Mouse (Mus musculus) heart, postnatal 25 days (tissue): ENCODE data around the gene Gpr150. TPM values are rescaled to one million over a fixed set of nuclear protein-coding genes. Genes with fewer than 3 reads are reported as not detected.

Experiments
- DNase-seq: peaks from one replicate; pipeline ENCODE4 v3.0.0; 2022; ENCODE audit warnings: low spot score
- intact Hi-C: fragments of 180-260 bp; cut with DNase I; formaldehyde crosslinking; loops from one replicate; pipeline ENCODE4 v1.15.1; 2025
- total RNA-seq, 2 experiments: library from RNA; stranded (reverse); gene quantifications; 2 replicates each; pipeline ENCODE4 v1.2.3; 2021

Gene Gpr150
- not detected for total RNA-seq

DNA sequence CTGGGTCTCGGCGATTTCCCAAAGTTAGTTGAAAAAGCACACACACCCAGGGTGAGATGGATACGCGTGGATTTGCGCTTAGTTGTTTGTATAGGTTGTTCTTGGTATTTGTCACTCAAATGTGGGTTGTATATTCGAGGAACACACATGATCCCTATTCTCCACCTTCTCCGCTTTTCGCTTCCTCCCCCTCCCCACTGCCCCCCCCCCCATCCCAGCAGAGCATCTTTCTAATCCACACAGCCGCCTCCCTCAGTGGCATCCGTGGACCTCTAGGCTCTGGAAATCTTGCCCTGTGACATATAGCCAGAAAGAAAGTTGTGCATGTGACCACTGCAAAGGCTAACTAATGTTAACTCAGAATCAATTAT is at the start of gene Gpr150:
TSS of gene Gpr150 (minus strand) at position 101 of the 371 bp plus-strand sequence.
- no peak for DNase-seq
- intact Hi-C loops, result loop anchor here (5.0 kb wide), 1 partner anchor 75 kb away; no protein-coding TSS in a partner anchor

DNA sequence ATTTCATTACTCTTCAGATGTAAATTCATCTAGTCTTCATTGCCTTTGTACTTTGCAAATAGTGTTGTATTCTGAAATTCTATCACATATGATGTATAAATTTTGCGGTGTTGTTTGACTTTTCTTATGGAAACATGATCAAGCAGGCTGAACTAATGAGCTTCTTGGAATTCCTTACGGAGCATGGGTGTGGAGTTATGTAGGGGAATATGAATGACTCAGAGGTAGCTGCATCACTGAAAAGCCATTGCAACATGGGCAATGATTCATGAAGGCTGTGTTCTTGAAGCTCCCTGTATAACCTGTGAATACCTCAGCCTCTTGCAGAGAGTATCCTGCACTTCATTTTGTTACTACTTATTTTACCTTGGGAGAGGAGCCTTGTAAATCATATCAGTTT is 45.2 kb upstream of the Gpr150 start:
- intact Hi-C loops, result no loop called here
- no peak for DNase-seq

DNA sequence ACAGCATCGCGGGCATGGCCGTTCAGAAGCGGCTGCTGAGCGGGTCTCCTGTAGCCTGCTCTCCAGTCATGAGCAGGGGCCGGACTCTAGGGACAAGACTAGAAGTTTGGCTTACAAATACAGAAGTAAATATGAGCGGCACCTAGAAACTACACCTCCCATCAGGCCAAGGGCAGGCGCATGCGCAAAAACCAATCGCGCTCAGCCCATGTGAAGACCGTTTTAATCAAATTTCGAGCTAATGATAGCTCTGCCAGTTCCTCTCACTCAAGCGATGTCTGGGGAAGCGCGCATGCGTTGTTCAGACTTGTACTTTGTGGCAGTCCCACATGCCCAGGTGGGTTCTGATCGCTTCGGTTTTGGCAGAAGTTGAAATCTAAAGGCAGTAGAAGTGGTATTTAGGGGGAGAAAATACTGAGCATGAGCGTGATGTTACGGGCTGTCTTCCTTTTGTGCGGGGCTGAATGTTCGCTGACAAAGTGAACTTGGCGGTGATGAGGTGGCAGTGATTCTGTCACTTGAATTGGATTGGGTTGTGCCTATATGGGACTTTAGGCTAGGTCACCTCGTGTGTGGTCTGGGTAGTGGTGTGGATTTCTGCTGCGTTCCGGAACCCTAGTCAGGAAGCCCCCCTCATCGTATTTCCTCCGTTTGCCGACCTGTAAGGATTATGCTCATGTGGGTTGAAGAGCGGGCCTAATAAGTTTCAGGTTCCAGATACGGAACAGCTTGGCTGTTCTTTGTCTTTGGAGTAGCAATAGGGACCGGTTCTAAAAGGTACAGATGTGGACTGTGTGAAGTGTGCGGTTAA is 41.9 kb upstream of the Gpr150 start, which contains the start of the genes Arsk and Ttc37:
TSS of gene Arsk (minus strand) at position 168 of the 811 bp plus-strand sequence.
TSS of gene Ttc37 (plus strand) at position 242 of the 811 bp plus-strand sequence.
- intact Hi-C loops, result loop anchor here (2.0 kb wide), 1 partner anchor 80 kb away; the partner anchor contains the start of gene Rfesd
- peak; percentile 88 for DNase-seq

DNA sequence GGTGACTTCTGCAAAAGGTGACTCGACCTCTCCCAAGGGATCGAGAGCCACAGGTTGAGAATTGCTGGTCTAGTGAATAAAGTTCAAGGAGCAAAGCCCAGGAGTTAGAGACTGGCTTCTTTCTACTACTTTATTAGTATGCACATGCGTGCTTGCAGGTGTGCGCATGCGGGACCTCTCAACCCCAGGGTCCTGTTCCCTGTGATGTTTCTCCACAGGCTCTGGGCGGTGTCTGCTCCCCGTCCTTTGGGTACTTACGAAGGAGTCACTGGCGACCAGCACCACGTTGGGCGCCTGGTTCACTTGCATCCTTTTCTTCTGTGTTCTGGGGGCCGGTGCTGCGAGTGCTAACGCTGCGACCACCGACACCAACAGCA is 41.3 kb upstream of the Gpr150 start:
- intact Hi-C loops, result loop anchor here (2.0 kb wide), 1 partner anchor 79 kb away; the partner anchor contains the start of gene Rfesd
- no peak for DNase-seq

DNA sequence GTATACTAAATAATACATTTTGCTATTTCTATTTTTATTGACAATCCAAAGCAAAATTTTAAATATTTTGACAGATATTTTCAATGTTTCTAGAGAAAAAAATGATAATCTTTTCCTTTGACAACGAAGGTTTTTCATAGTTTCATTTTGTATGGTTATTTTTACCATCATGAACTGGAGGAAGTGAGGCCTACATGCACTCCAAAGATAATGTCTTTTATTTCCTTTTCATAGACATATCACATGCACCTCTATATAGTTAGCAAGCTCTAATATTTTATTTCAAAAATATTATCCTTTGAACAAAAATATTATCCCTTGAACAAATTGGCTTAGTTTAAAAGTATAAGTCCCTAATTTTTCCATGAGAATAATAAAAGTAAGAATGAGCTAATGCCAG is 17.5 kb upstream of the Gpr150 start:
- intact Hi-C loops, result no loop called here
- no peak for DNase-seq

DNA sequence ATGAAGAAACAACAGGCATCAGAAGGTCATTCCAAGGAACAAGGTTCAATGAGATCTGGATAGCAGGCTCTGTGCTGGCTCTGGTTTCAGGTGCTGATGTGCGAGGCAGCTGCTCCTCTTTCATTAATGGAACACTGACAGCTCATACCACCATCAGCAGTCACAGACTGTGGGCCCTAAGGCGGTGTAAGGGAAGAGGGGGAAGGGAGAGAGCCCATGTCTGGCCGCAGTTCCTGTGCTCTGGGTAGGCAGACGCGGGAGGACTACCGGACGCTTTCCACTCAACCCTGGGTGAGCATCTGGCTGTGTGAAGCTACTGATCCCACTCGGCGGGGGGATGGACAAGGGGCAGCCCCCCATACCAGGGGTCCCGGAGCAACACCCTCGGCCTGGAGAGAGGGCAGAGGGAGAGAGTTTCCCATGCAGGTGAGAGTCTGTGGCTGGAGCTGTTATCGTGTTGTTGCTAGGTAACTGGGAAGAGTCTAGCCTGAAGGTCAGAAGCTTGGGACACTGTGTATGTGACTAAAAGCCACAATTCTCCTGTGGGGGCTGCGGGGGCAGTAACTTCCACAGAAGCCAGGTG is 7.7 kb upstream of the Gpr150 start:
- intact Hi-C loops, result no loop called here
- no peak for DNase-seq

DNA sequence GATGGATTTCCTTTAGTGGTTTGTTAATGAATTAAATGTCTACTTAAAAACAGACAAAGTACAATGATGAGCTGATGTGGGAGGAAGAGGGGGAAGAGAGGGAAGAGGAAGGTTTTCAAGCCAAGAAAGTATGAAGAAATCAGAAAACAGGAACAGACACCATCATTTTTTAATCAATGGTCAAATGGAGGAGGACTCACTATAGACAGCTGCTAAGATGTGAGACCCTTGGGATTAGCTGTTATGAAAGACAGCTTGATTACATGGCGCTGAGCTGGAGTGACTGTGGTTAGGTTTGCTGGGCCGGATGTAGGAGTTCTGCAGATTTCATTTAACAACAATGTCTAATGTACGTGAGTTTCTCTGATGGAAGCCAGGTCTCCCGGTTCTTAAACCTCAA is 6.8 kb upstream of the Gpr150 start:
- intact Hi-C loops, result no loop called here
- no peak for DNase-seq

DNA sequence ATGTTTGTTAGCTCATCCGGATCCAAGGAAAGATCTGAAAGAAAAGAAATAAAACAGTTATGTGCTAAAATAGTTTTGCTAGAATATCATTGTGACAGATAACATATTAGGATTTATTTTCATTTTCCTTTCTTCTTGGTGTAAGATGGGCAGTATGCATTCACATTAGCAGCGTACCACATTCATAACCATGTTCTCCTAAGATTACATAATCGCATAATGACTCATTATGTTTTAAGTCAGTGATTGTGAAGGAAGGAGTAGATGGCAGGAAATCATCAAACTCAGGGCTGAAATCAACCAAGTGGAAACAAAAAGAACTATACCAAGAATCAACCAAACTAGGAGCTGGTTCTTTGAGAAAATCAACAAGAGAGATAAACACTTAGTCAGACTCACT is 5.8 kb upstream of the Gpr150 start:
- intact Hi-C loops, result no loop called here

DNA sequence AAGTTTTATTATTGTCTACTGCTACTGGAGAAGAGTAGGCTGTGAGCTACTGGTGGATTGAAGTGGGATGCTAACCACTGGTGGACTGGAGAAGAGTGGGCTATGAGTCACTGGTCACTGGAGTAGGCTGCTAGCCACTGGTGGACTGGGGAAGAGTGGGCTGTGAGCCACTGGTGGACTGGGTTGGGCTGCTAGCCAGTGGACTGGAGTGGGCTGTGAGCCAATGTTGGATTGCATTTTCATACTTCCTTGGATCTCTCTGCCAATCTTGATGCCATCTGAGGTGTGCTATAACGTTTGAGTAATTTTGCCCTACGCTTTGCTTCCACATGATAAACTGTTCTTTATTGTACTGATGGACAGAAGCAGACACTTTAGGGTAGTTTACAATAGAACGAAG is 5.3 kb upstream of the Gpr150 start:
- intact Hi-C loops, result no loop called here
- DNase-seq, result no peak

More for the DNA sequence above, 5.8 kb upstream of the Gpr150 start:
- no peak for DNase-seq

DNA sequence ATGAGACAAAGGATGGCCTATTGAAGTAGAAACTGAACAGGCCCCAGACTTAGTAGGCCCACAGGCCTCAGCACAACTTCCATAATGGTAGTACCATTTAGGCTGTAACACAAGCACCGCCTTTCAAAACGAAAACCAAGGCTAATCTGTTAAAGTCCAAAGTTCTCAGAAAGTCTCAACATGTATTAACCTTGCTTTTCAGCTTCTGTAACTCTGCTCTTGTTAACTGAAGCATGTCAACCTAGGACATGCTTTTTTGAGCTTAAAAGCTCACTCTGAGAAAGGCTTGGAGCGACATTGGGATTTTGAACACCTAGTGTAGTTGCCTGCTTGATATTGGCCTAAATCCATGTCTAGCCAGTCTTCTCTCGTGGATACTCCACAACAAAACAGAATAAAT is 2.8 kb upstream of the Gpr150 start:
- intact Hi-C loops, result loop anchor here (5.0 kb wide), 1 partner anchor 77 kb away; no protein-coding TSS in a partner anchor
- DNase-seq, result no peak

DNA sequence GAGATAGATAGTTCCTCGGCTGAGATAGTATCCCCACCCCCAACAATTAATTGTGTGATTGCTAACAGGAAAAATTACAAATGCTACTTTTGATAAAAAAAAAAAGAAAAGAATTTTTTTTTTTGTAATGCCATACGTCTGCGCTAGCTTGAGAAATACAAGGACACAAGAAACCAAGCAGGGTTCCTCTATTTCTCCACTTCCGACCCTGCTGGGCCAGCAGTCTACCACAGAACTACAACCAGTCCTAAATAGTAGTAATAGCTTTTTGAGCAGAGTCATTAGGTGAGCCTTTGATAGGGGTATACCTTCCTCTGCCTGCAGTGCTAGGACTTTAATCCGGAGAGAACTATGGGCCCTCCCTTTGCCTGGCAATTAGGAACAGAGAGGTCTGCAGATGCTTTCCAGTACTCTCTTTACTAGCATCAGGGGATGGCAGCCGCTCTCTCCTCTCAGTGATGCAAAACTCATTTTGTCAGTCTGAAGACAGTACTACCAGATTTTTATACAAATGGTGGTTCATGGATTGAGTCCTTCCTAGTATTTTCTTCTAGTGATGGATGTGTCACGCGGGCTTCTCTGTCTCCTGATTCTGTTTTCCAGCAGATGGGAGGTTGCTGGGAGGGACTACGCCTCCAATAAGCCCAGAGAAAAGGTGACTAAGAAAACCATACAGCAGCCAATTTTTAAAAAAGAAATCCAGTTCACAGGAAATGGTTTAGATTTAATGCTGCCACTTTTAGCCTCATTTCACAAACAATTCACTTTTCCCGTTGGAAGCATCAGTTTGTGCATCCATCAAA is 672 bp upstream of the Gpr150 start:
- intact Hi-C loops, result loop anchor here (5.0 kb wide), 1 partner anchor 75 kb away; no protein-coding TSS in a partner anchor
- no peak for DNase-seq

DNA sequence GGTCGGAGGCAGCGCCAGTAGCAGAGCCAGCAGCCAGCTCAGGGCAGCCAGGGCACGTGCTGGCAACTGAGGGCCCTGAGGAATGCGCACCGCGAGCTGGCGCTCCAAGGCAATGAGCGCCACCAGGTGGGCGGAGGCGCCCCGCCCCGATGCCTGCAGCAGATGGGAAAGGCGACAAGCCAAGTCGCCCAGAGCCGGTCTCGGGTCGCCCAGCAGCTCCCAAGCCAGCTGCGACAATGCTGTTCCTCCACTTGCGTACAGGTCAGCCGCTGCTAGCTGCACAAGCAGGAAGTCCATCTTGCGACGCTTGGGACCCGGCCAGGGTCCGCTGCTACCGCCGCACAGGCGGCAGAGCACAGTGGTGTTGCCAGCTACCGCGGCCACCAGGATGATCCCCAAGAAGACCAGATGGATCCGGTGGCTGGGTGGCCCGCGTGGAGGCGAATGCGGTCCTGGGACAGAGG is 503 bp downstream of the Gpr150 start:
- DNase-seq, result peak; percentile 5
- intact Hi-C loops, result loop anchor here (5.0 kb wide), 1 partner anchor 74 kb away; no protein-coding TSS in a partner anchor

DNA sequence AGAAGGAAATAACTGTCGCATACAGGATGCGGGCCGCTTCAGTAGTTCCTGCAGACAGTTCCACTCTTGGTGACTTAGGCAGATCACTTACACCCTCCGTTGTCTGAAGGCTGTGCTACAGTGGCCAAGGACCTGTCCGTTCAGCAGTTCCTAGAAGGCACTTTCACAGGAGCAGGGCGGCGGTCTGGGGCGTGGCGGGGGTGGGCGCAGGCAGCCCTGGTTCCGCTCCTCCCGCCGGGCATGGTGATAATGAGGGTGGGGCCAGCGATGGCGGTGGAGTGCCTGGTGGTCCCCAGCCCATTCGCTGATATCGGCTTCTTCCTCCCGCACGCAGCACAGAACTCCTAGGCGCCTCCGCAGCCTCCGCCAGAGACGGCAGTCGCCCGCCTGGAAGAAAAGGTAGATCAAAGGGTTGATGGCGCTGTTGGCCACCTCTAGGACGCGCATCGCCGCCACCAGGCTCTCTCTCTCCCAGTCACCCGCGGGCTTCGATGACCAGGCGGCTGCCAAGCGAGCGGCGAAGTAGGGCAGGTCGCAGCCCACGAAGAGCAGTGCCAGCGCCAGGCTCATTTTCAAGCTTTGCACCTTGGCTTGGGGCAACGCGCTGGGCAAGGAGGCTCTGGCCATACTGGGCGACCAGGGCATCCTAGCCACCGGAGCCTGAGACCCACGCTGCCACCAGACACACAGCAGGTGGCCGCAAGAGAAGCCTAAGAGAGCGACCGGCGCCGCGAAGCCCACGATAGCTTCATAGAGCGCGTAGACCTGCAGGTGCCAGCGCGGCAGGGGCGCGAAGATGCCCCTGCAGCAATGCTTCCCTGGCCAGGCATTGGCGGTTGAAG is 1.2 kb downstream of the Gpr150 start:
- no peak for DNase-seq
- intact Hi-C loops, result loop anchor here (5.0 kb wide), 1 partner anchor 73 kb away; no protein-coding TSS in a partner anchor

DNA sequence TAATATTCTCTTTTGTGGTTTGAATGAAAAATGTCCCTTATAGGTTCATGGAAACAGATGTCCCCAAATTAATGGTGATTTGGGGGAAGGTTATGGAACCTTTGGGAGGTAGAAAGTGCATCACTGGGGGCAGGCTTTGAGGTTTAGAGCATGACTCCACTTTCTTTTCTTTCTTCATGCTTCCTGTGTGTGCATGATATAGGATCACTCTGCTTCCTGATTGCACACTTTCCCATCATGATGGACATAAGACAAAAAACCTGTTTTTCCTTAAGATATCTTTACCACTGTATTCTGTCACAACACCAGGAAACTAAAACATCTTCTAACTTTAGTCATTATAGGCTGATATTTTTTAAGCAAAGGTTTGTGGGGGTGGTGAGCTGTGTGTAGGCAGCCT is 11.8 kb downstream of the Gpr150 start:
- DNase-seq, result no peak
- intact Hi-C loops, result no loop called here

DNA sequence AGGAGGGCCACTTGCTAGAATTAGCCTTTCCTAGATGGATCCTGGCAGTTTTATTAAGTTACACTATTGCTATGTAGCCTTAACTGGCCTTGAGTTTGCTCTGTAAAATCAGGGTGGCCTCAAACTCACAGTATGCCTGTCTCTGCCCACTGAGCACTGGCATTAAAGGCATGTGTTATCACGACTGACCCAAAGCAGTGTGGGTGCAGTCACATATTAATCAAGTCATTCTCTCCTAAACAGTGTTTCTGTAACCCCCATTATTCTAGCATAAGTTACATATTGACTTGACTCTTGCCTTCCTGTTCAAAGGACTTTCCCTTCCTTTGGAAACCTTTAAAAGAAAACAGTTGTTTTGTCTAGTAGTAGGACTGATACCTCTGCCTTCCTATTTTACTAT is 14.3 kb downstream of the Gpr150 start:
- intact Hi-C loops, result no loop called here
- no peak for DNase-seq

DNA sequence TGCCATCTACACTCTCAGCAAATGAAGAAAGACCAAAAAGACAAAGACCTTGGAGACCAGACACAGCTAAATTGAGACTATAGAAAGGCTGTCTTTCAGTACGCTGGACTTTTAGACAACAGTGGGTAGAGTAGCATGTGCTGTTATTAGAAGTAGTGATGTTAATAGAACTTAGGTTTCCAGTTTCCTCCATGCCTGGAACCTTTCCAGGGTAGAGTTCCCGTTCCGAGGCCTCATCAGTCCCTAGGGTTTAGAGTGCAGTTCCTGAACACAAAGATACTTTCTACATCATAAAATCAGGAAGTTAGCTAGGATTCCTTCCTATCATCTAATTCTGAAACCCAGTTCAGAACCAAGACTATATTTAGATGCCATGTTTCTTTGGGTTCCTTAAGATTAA is 32.2 kb downstream of the Gpr150 start:
- intact Hi-C loops, result loop anchor here (5.0 kb wide), 3 partner anchors 42 to 797 kb away; no protein-coding TSS in a partner anchor
- DNase-seq, result no peak

DNA sequence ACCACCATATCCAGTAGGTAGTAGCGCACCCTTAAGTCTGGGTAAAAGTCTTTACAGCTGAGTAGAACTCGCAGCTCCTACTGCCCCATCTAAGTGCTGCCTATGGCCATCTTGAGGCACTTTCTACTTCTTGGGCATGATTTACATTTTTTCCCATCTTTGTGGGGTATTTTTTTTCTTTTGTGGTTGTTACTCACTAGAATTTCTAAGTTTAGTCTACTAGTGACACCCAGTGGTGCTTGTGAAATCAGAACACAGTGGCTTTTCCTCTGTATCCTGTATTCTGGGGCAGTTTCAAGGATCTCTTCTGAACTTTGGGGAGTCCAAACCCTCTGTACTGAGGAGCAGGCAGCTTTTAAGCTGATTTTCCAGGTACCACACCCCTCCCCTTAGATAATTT is 35.0 kb downstream of the Gpr150 start:
- intact Hi-C loops, result loop anchor here (5.0 kb wide), 3 partner anchors 39 to 794 kb away; no protein-coding TSS in a partner anchor
- DNase-seq, result no peak

DNA sequence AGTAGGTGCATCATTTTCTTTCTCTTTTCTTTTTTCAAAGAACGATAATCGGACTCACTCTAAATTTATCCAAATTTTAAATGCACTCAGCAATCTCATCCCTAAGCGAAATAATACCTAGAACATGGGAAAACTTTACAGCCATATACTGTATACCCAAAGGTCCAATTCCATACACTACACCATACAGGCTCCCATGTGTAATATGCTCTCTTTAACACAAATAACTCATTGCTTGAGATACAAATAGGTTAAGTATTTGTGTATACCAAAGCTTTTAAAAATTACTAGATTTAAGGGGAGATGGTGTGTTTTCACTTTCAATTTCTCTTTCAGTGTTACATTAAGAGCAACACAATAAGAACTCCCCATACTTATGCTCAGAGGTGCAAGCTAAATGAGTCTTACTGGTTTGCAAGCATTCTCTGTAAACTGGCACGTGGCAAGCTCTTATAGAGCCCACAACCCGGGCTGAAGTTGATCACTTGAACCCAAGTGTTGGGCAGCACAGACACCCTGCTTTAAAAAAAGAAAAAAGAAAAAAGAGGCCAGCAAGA is 37.9 kb downstream of the Gpr150 start:
- DNase-seq, result no peak
- intact Hi-C loops, result loop anchor here (1.0 to 5.0 kb wide), 3 partner anchors 76 to 312 kb away; partner anchors contain the start of genes Arsk, Ell2, Rhobtb3 and Ttc37
